Mouse (Mus musculus) liver, adult (tissue): ENCODE results near the gene Itih2.
A peak's percentile ranks its signal among the peaks of the same experiment; 100 is the strongest.

Source experiments
- GATA4 ChIP-seq: IDR thresholded peaks from 2 replicates; pipeline ENCODE4 v1.6.1; 2014; ENCODE audit warnings: mild to moderate bottlenecking, low read length; ENCODE audit not compliant: insufficient replicate concordance

The Itih2 gene

GRCm38 (mm10) chr2:10131296-10131695 lies at the start of gene Itih2:
Gene Itih2, minus strand, starts transcription at chr2:10131396.
- TF ChIP-seq GATA4: no peak

GRCm38 (mm10) chr2:10169991-10170390 lies 38.8 kb upstream of the Itih2 start:
- TF ChIP-seq GATA4: no peak

GRCm38 (mm10) chr2:10168016-10168415 lies 36.8 kb upstream of the Itih2 start:
- no peak for TF ChIP-seq GATA4

DNA sequence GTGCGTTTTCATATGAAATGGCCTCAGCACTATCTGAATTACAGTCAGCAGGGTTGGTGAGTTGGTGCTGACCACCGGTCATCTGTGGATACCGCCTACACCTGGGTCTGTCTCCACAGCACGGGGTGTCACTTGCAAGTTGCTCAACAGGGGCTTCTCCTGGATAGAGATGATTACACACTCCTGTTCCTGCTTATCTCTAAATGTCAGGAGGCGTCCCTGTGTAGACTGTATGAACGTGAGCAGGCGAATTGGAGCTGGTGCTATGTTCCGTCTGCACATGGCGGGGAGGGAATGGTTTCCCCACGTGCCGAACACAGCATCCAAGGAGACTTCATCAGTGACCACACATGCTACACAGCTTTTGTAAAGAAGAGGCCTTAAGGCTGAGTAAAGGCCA lies 36.1 kb upstream of the Itih2 start:
- TF ChIP-seq GATA4: no peak

DNA sequence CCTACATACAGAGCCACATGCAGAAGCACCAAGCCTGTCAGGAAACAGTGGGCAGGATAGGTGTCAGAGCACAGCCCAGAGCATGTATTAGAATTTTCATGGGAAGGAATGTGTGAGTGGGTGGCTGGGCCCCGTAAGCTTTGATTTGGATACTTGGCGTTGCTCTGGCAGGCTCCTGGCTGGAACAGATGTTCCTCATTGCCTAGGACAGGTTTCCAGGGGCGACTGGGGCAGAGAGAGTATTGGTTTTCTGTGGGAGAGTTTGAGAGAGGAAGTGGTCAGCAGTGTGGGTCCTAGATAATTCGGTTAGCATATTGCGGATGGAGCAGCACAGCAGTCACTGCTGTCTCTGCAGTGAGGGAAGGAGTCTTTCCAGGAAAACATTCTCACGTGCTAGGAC lies 35.4 kb upstream of the Itih2 start:
- no peak for TF ChIP-seq GATA4

DNA sequence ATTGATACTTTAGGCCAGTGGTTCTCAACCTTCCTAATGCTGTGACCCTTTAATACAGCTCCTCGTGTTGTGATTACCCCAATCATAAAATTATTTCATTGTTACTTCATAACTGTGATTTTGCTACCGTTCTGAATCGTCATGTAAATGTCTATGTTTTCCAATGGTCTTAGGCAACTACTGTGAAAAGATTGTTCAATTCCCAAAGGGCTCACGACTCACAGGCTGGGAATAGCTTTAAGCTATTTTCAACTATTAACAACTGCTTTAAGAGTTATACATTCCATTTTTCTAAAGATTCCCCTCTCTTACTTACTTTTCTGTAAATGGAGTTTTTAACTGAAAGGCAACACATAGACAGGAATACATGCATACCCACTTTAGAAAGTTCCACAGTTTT lies 30.8 kb upstream of the Itih2 start:
- no peak for TF ChIP-seq GATA4

DNA sequence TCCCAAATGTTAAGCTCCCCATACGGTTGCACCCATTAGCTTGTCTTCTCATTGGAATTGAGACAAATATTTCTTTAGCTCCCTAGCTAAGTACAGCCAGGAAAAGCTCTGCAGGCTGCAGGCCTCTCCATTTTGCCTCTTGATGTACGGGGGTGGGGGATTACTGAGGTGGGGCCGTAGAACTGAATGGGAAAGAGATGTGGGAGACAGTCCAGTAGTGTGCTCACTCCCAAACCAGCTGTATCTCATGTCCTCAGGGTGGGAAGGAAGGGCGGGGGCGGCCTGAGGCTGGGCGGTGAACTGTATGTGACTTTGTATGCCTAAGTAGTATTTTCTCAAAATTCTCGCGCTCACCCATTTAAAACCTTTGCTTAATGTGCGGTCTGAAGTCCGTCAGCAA lies 26.0 kb upstream of the Itih2 start:
- TF ChIP-seq GATA4: no peak

DNA sequence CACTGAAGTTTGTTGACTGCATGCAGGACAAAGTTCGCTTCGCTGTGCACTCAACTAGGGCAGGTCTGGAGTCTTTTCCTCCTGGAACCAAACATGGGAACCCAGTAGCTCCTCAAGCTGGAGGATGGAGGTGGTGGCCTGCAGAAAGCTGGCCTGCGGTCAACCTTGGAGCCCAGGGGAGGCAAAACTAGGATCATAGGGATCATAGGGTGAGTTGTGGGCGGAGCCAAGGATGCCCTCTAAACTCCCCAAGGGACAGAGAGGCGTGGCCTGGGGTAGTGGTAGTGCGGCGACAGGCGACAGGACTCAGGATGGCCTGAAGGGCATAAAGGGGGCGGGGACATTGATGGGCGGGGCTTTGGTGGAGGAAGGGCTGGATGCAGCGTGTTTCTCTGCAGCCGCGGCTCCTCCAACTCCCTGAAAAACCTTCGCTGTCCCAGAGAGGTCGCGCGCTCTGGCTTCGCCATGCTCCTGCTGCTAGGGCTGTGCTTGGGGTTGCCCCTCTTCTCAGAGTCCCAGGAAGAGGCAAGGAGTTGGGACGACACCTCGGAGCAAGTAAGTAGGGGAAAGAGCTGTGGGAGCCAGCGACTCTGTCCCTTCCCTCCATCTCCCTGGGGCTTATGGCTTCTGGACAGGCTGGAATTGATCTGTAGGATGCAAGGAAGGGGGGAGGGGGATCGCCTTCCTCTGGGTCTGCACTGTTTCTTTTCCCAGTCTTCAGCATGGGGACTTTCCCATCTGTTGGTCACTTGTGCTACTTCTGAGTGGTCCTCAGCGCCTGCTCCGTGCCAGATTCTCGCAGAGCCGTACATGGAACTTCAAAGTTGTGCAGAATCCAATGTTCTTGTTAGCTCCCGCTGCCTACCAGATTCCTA lies 22.2 kb upstream of the Itih2 start, which contains the start of gene Itih5:
Gene Itih5 (plus strand): TSS at position 371 of the 875 bp plus-strand sequence.
- TF ChIP-seq GATA4: no peak

- no peak for TF ChIP-seq GATA4
Measured at GRCm38 (mm10) chr2:10152590-10152989, 21.4 kb upstream of the Itih2 start.

DNA sequence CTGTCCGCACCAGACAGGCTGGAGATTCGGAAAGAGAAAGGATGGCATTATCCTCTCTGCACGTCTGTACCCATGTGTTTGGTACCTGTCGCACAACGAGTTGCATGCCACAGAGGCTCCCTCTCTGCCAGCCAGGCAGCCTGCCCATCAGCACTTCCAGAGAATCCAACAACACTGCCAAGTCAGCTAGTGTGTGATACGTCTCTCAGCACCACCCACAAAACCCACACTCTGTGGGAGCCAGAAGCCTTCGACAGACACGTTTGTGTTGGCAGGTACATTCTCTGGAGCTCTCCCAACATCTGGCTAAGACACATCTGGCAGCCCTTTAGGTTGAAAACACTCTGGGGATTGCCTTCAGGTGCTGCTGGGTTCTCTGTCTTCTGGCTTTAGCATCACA lies 16.0 kb upstream of the Itih2 start:
- TF ChIP-seq GATA4: no peak

- no peak for TF ChIP-seq GATA4
Measured at GRCm38 (mm10) chr2:10145514-10145913, 14.3 kb upstream of the Itih2 start.

DNA sequence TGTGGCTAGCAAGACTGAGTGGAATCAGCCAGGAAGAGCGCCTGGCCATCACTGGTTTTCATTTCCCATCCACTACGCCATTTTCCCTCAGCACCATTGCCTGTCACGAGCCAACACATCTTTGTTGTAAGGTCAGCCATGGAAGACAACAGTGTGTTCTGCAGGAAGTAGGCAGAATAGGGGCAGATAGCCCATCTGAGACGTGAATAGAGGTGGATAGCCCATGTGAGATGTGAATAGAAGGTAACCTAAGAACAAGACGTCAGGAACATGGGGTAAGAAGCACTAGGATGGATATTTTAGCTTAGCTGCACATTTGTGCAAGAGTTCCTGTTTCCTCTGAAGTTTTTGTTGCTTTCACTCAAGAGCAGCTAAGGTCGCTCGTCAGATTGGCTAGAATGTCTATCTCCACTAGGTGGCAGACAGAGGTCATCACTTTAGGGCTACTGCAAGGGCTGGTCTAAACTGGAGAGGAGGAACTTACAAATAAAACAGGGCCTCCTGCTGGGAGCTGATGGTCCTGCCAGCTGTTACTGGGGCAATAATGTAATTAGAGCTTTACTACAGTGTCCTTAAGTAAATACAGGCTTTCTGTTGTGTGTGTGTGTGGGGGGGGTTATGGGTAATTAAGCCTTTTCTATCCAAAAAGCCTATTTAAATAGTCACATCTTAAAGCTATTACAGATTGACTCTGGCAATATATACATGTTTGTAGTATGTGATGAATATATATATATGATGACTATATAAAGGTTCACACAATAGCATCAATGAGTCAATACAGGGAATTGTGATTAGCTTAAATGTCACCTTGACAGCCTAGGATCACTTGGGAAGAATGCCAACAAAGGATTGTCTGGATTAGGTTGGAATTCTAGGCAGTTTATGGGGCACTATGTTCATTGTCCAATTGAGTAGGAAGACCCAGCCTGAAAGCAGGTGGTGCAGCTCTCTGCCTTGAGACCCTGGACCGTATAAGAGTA lies 11.6 kb upstream of the Itih2 start:
- no peak for TF ChIP-seq GATA4

GRCm38 (mm10) chr2:10140456-10140855 lies 9.3 kb upstream of the Itih2 start:
- no peak for TF ChIP-seq GATA4

DNA sequence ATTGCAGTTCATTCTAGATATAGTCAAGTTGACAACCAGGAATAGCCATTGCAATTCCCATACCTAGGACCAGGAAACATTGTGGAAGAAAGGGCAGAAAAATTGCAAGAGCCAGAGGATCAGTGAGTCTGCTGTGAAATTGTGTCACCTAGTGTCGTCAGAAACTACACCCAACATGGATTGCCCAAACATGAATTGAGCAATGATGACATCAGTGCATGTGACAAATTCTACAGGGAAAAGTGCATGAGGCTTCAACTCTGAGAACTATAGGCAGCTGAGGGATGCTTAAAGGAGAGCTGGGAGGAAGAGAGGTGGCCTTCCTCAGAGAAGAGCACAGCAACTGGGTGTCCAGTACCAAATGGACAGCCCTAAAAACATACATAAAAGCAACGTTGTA lies 6.1 kb upstream of the Itih2 start:
- TF ChIP-seq GATA4: no peak

- peak; percentile 39; the same call in 1 of the 2 replicates for TF ChIP-seq GATA4
Measured at GRCm38 (mm10) chr2:10133941-10134340, 2.7 kb upstream of the Itih2 start.

- no peak for TF ChIP-seq GATA4
Measured at GRCm38 (mm10) chr2:10132128-10132527, 932 bp upstream of the Itih2 start.
